Mouse (Mus musculus) lung, adult 2 months (tissue): ENCODE data around the gene Zkscan16.

Experiments
- CTCF ChIP-seq: fragments of 200-500 bp; IDR thresholded peaks from 2 replicates; pipeline ENCODE4 v1.5.1; 2011; ENCODE audit warnings: mild to moderate bottlenecking, low read length, control low read depth; ENCODE audit not compliant: insufficient read depth
- POLR2A ChIP-seq: fragments of 200-500 bp; IDR thresholded peaks from 2 replicates; pipeline ENCODE4 v1.6.1; 2011; ENCODE audit warnings: low read depth, mild to moderate bottlenecking, control low read depth, low read length, borderline replicate concordance; ENCODE audit errors: extremely low read depth

GRCm38 (mm10) chr4:58992195-58992594 lies 48.8 kb downstream of the Zkscan16 start:
- TF ChIP-seq POLR2A (no peak), CTCF (no peak)
